Mouse (Mus musculus) heart, embryonic 13.5 days (tissue): Measurements from ENCODE around the gene Lyst. TPM values are rescaled to one million over a fixed set of nuclear protein-coding genes. Genes with fewer than 3 reads are reported as not detected.

Source experiments
- ATAC-seq: fragments of 200-750 bp; cut with Nextera tagmentation; 2 replicates; pipeline ENCODE4 v1.8.0; 2017; ENCODE audit warnings: moderate TSS enrichment; ENCODE audit not compliant: insufficient number of reproducible peaks, low FRiP score, low TSS enrichment; ENCODE audit errors: extremely low read depth
- H3K27ac ChIP-seq: fragments of 300-500 bp; sonication (generic); replicated peaks from 2 replicates; pipeline ENCODE4 v1.5.1; 2015; ENCODE audit warnings: moderate library complexity, mild to moderate bottlenecking, inconsistent platforms
- H3K27me3 ChIP-seq: fragments of 300-500 bp; sonication (generic); replicated peaks from 2 replicates; pipeline ENCODE4 v1.6.1; 2015; ENCODE audit warnings: mild to moderate bottlenecking, inconsistent platforms
- H3K36me3 ChIP-seq: fragments of 300-500 bp; sonication (generic); 2 replicates; pipeline ENCODE4 v1.6.1; 2015; ENCODE audit warnings: mild to moderate bottlenecking, inconsistent platforms
- H3K4me1 ChIP-seq: fragments of 300-500 bp; sonication (generic); 2 replicates; pipeline ENCODE4 v1.6.1; 2015; ENCODE audit warnings: inconsistent platforms
- H3K4me2 ChIP-seq: fragments of 300-500 bp; sonication (generic); 2 replicates; pipeline ENCODE4 v1.6.1; 2015; ENCODE audit warnings: inconsistent platforms, mild to moderate bottlenecking, moderate library complexity
- H3K4me3 ChIP-seq: fragments of 300-500 bp; sonication (generic); 2 replicates; pipeline ENCODE4 v1.5.1; 2015; ENCODE audit warnings: moderate library complexity, mild to moderate bottlenecking, inconsistent platforms
- H3K9ac ChIP-seq: fragments of 300-500 bp; sonication (generic); 2 replicates; pipeline ENCODE4 v1.6.1; 2015; ENCODE audit warnings: inconsistent platforms, mild to moderate bottlenecking, moderate library complexity
- H3K9me3 ChIP-seq: fragments of 300-500 bp; sonication (generic); 2 replicates; pipeline ENCODE4 v1.6.1; 2016; ENCODE audit warnings: inconsistent platforms
- WGBS: fragments of 180-500 bp; shearing (Covaris S2); methylation state at CpG from one replicate; pipeline ENCODE4 v1.1.7; 2015; ENCODE audit warnings: mixed read lengths; 5-methylcytosine and 5-hydroxymethylcytosine counted together
- polyA plus RNA-seq: library from polyadenylated mRNA; unstranded; fragments of >200 nt; fragmentation: Nextera tagmentation; extraction: Ambion mirVana; gene quantifications from 2 replicates; pipeline ENCODE4 v1.2.1, GENCODE M21; 2015

The Lyst gene
- polyA plus RNA-seq, 1 experiment from 2014 or later: 2.6 TPM

DNA sequence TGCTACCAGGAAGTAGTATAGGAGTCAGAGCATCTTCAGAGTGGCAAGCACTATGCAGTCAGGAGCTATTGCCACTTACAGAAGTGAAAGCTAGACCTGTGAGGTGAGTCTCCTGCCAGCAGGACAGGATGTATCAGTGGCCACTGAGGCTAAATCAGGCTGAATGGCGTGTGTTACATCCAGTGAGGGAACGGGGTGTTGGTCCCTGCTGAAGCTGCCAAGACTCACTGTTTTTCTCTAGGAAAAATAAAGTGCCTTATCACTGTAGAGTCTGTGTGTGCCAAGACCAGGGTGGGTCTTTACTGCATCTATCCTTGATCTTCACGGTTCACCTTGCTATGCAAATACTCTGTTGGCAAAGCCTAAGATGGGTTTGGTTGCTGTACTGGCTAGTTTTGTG, 228.5 kb downstream of the Lyst start:
- no peaks in the 10 kb centered on the region for H3K4me1 ChIP-seq
- H3K27ac ChIP-seq: no peak overlapping the region
- no peaks in the 10 kb centered on the region for H3K36me3 ChIP-seq
- no peaks in the 10 kb centered on the region for H3K9me3 ChIP-seq
- no peak overlapping the region for H3K9ac ChIP-seq
- H3K27me3 ChIP-seq: no peaks in the 10 kb centered on the region
- 76% methylated on average over 3 of the region's 3 CpGs for WGBS
- H3K4me3 ChIP-seq: no peak overlapping the region
- no peak for ATAC-seq
- H3K4me2 ChIP-seq: no peak overlapping the region

DNA sequence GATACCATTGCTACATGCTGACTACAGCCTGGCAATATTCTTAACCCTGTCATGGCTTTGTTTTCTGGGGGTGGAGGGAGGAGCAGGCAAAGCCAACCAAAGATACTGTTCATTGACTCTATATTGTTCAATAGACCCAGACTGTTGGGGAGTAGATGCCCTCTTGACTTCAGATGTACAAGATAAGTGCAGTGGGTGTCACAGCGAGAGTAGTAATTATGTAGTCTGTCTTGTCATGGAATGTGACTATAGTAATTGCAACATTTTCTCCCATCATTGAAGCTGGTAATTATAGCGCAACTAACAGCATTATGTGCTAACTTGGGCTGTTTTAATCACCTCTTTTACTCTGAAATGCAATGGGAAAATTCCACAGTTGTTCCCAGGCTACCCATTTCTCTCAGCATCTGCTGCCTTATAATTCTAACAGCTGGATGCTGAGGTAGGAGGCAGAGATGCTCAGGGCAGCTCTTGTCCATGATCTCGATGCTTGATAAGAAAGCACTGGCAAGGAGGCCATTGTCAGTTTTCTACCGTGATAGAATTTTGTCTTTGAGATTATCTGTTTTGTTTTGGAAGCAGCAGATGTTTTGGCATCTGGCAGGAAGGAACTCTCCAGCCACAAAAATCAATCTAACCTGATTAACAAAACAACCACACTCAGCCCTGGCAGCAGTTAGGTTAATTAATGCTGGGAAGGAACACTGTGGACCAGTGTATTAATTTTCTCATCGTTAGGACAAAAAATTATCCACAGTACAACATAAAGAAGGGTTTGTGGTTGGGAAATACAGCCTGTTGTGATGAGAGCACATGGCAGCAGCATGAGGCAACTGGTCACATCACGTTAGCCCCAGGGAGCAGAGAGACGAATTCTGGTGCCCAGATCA, 230.3 kb downstream of the Lyst start:
- Histone ChIP-seq H3K36me3 (no peaks in the 10 kb centered on the region), H3K9ac (no peak overlapping the region), H3K4me3 (no peak overlapping the region), H3K4me2 (no peak overlapping the region), H3K27ac (no peak overlapping the region), H3K4me1 (no peaks in the 10 kb centered on the region), H3K27me3 (no peaks in the 10 kb centered on the region), H3K9me3 (no peaks in the 10 kb centered on the region)
- WGBS: 63% methylated on average over 7 of the region's 7 CpGs
- no peak for ATAC-seq

DNA sequence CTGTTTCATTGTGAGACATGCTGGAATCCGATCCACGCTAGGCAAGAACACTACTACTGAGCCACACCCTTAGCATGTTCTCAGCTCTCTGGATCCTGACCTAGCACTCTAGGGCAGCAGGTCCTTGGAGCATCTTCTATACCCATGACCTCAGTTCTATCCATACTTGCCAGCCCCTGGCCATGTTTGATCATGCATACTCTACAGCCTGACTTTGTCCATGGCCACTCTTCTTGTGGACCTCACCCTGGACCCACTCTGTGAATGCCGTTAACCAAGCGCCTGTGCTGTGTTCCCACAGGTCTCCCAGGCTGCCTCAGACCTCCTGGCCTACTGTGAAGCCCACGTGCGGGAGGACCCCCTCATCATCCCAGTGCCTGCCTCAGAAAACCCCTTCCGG, 234.7 kb downstream of the Lyst start:
- Histone ChIP-seq H3K4me3 (no peak overlapping the region), H3K9ac (no peak overlapping the region), H3K4me1 (no peaks in the 10 kb centered on the region), H3K27me3 (no peaks in the 10 kb centered on the region), H3K36me3 (no peaks in the 10 kb centered on the region), H3K9me3 (no peaks in the 10 kb centered on the region), H3K4me2 (no peak overlapping the region), H3K27ac (no peak overlapping the region)
- ATAC-seq: no peak
- 87% methylated on average over 7 of the region's 7 CpGs for WGBS

DNA sequence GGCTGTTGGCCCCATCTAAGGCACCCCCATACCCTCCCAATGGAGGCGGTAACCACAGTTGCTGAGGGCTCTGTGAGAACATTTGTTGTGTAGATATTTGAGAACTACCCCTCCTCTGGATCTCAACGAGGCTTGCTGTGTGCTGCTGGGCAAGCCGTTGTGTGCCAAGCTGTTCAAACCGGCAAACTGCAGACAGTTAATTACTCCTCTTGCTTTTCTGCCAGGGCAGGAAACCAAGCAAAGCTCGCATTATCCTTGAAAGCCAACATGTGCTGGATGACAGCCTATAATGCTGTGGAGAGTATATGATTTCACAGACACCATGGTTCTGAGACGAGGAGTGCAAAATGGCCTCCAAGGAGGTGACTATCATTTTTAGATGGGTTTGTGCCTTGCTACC, 236.3 kb downstream of the Lyst start:
- no peaks in the 10 kb centered on the region for H3K4me1 ChIP-seq
- no peak overlapping the region for H3K9ac ChIP-seq
- no peaks in the 10 kb centered on the region for H3K9me3 ChIP-seq
- no peak overlapping the region for H3K4me2 ChIP-seq
- no peaks in the 10 kb centered on the region for H3K36me3 ChIP-seq
- H3K27me3 ChIP-seq: no peaks in the 10 kb centered on the region
- ATAC-seq: no peak
- WGBS: 69% methylated on average over 6 of the region's 6 CpGs
- H3K4me3 ChIP-seq: no peak overlapping the region
- H3K27ac ChIP-seq: no peak overlapping the region

DNA sequence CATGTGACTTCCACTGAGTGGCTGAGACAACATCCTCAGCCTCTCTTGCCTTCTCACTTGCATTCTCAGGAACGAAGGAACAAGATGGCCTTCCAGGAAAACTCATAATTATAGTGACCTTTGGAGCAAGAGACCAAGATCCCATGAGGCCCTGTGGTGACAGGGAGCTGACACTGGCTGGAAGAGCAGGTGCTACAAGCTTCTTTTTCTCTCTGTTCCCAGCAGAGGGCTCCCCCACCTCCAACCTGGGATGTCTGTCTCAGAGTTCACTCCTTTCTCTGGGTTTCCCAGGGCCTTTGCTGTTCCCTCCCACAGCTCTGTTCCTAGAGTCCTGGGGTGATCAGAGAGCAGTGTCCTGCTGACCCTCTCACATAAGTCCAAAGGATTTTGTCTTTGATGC, 237.9 kb downstream of the Lyst start:
- Histone ChIP-seq H3K4me2 (no peak overlapping the region), H3K9ac (no peak overlapping the region), H3K4me3 (no peak overlapping the region), H3K27ac (no peak overlapping the region), H3K4me1 (no peaks in the 10 kb centered on the region), H3K36me3 (no peaks in the 10 kb centered on the region), H3K27me3 (no peaks in the 10 kb centered on the region), H3K9me3 (no peaks in the 10 kb centered on the region)
- WGBS: 33% methylated on average over 1 of the region's 1 CpGs
- ATAC-seq: no peak

Other genes starting within 250 kb of the Lyst start
- 10.0 and 11.0 TPM in 2 replicates for gene Gpr137b, start 196.4 kb upstream of the Lyst start, polyA plus RNA-seq
- gene Nid1, start 152.8 kb upstream of the Lyst start, polyA plus RNA-seq: 61.3 and 70.8 TPM in 2 replicates
- 0.11 and 0.39 TPM in 2 replicates for gene Gng4, start 193.7 kb downstream of the Lyst start, polyA plus RNA-seq